Comparison of ENCODE assay signal across 34 mouse cellular contexts in genomic region chrX:16767453-16767852, GRCm38 (mm10). TPM values are rescaled to one million over a fixed set of nuclear protein-coding genes. Genes with fewer than 3 reads are reported as not detected.
"Had no signal": no experiment of that assay in that cellular context is flagged by ENCODE, and none has a peak within 500 bp of the region (broad histone marks: within the 10 kb centered on the region; RNA-seq: fewer than 3 reads in every experiment).

No protein-coding gene starts in this region.

- H3K4me2 ChIP-seq: heart, embryonic 11.5 days; heart, embryonic 12.5 days; heart, embryonic 13.5 days; heart, embryonic 15.5 days; hindbrain, embryonic 12.5 days; hindbrain, embryonic 13.5 days; hindbrain, embryonic 14.5 days; hindbrain, embryonic 15.5 days; kidney, embryonic 15.5 days had no signal

- H3K4me3 ChIP-seq: heart, adult 2 months; heart, embryonic 10.5 days; heart, embryonic 12.5 days; heart, embryonic 13.5 days; heart, embryonic 15.5 days; hindbrain, embryonic 10.5 days; hindbrain, embryonic 12.5 days; hindbrain, embryonic 13.5 days; hindbrain, embryonic 15.5 days; kidney, embryonic 15.5 days; layer of hippocampus, adult 2 months; left cerebral cortex, adult 2 months had no signal

- H3K36me3 ChIP-seq: heart, embryonic 10.5 days; heart, embryonic 12.5 days; heart, embryonic 13.5 days; heart, embryonic 15.5 days; hindbrain, embryonic 10.5 days; hindbrain, embryonic 12.5 days; hindbrain, embryonic 13.5 days; hindbrain, embryonic 15.5 days; kidney, embryonic 15.5 days had no signal

- H3K9ac ChIP-seq: heart, embryonic 12.5 days; heart, embryonic 13.5 days; heart, embryonic 15.5 days; hindbrain, embryonic 12.5 days; hindbrain, embryonic 13.5 days; hindbrain, embryonic 14.5 days; hindbrain, embryonic 15.5 days; kidney, embryonic 15.5 days had no signal

- H3K4me1 ChIP-seq: heart, embryonic 10.5 days; heart, embryonic 12.5 days; heart, embryonic 13.5 days; heart, embryonic 15.5 days; hindbrain, embryonic 10.5 days; hindbrain, embryonic 12.5 days; hindbrain, embryonic 13.5 days; hindbrain, embryonic 15.5 days; kidney, embryonic 15.5 days had no signal

- H3K27ac ChIP-seq: heart, adult 2 months; heart, embryonic 10.5 days; heart, embryonic 13.5 days; heart, embryonic 15.5 days; hindbrain, embryonic 10.5 days; hindbrain, embryonic 12.5 days; hindbrain, embryonic 13.5 days; hindbrain, embryonic 14.5 days; hindbrain, embryonic 15.5 days; hindbrain, postnatal 0 days; kidney, embryonic 15.5 days; kidney, postnatal 0 days; layer of hippocampus, adult 2 months; left cerebral cortex, adult 2 months had no signal

- H3K9me3 ChIP-seq: heart, embryonic 10.5 days; heart, embryonic 12.5 days; heart, embryonic 13.5 days; heart, embryonic 15.5 days; hindbrain, embryonic 10.5 days; hindbrain, embryonic 12.5 days; hindbrain, embryonic 13.5 days; hindbrain, embryonic 15.5 days; kidney, embryonic 15.5 days had no signal

- ATAC-seq: hindbrain, embryonic 16.5 days; hindbrain, postnatal 0 days; inflammation-experienced regulatory T-cells, adult 6 months had no signal

- H3K27me3 ChIP-seq: heart, embryonic 12.5 days; heart, embryonic 13.5 days; heart, embryonic 15.5 days; hindbrain, embryonic 12.5 days; hindbrain, embryonic 13.5 days; hindbrain, embryonic 15.5 days; kidney, embryonic 15.5 days had no signal

- DNase-seq: heart, adult 2 months; heart, postnatal 10 days; heart, postnatal 14 days; heart, postnatal 36 days; heart, postnatal 4 days; kidney, adult 11 months; kidney, adult 18-20 months; kidney, adult 2 months; kidney, adult 8-10 months; kidney, adult 9 months; kidney, postnatal 10 days; kidney, postnatal 14 days; kidney, postnatal 25 days; kidney, postnatal 36 days; kidney, postnatal 4 days; layer of hippocampus, adult 9-11 months; layer of hippocampus, postnatal 36 days had no signal

RNA-seq across cellular contexts. Expression of gene Maob, which starts 49.7 kb away (rescaled TPM):
- polyA plus RNA-seq: inflammation-experienced regulatory T-cells, adult 6 months had no signal
